Mouse (Mus musculus) embryonic facial prominence, embryonic 12.5 days (tissue): ENCODE data around the gene Rcl1. TPM values are rescaled to one million over a fixed set of nuclear protein-coding genes. Genes with fewer than 3 reads are reported as not detected.

Source experiments
- ATAC-seq: fragments of 200-750 bp; cut with Nextera tagmentation; 2 replicates; pipeline ENCODE4 v1.8.0; 2017; ENCODE audit not compliant: insufficient number of reproducible peaks, insufficient read depth, low FRiP score, low TSS enrichment
- H3K27ac ChIP-seq: fragments of 300-500 bp; sonication (generic); 2 replicates; pipeline ENCODE4 v1.5.1; 2016; ENCODE audit warnings: mild to moderate bottlenecking
- H3K27me3 ChIP-seq: fragments of 300-500 bp; sonication (generic); 2 replicates; pipeline ENCODE4 v1.6.1; 2016; ENCODE audit warnings: mild to moderate bottlenecking, moderate library complexity
- H3K36me3 ChIP-seq: fragments of 300-500 bp; sonication (generic); 2 replicates; pipeline ENCODE4 v1.6.1; 2016; ENCODE audit warnings: mild to moderate bottlenecking
- H3K4me1 ChIP-seq: fragments of 300-500 bp; sonication (generic); 2 replicates; pipeline ENCODE4 v1.6.1; 2016
- H3K4me2 ChIP-seq: fragments of 300-500 bp; sonication (generic); replicated peaks from 2 replicates; pipeline ENCODE4 v1.6.1; 2016; ENCODE audit warnings: mild to moderate bottlenecking, moderate library complexity
- H3K4me3 ChIP-seq: fragments of 300-500 bp; sonication (generic); 2 replicates; pipeline ENCODE4 v1.5.1; 2016; ENCODE audit warnings: mild to moderate bottlenecking
- H3K9ac ChIP-seq: fragments of 300-500 bp; sonication (generic); 2 replicates; pipeline ENCODE4 v1.6.1; 2016; ENCODE audit warnings: mild to moderate bottlenecking, moderate library complexity
- H3K9me3 ChIP-seq: fragments of 300-500 bp; sonication (generic); 2 replicates; pipeline ENCODE4 v1.6.1; 2016; ENCODE audit warnings: mild to moderate bottlenecking, moderate library complexity
- WGBS: fragments of 180-500 bp; shearing (Covaris S2); methylation state at CpG from one replicate; pipeline ENCODE4 v1.1.7; 2016; 5-methylcytosine and 5-hydroxymethylcytosine counted together
- microRNA counts: library from miRNA; unstranded; fragments of <30 nt; microRNA quantifications from one replicate; lab custom pipeline; 2017
- microRNA-seq: library from miRNA; unstranded; fragments of <30 nt; microRNA quantifications from one replicate; pipeline ENCODE4, GENCODE M21; 2017
- polyA plus RNA-seq: library from polyadenylated mRNA; unstranded; fragments of >200 nt; fragmentation: Nextera tagmentation; extraction: Ambion mirVana; gene quantifications from 2 replicates; pipeline ENCODE4 v1.2.1, GENCODE M21; 2016

Rcl1 gene
- polyA plus RNA-seq, 1 experiment from 2014 or later = 62.9 TPM

GRCm38 (mm10) chr19:29188879-29189278 is 87.7 kb downstream of the Rcl1 start:
- no peaks in the 10 kb centered on the region for H3K9me3 ChIP-seq
- H3K36me3 ChIP-seq = no peaks in the 10 kb centered on the region
- H3K27ac ChIP-seq = no peak overlapping the region
- no peak for ATAC-seq
- 85% methylated on average over 2 of the region's 2 CpGs for WGBS
- no peaks in the 10 kb centered on the region for H3K27me3 ChIP-seq
- H3K9ac ChIP-seq = no peak overlapping the region
- H3K4me3 ChIP-seq = no peak overlapping the region
- no peaks in the 10 kb centered on the region for H3K4me1 ChIP-seq
- no peak overlapping the region for H3K4me2 ChIP-seq

MicroRNAs within 50 kb of the gene (microRNA counts, 519-probe panel; counts per million panel counts)
- microRNA mmu-miR-101b (lab: Ali Mortazavi, UCI) = 3,183 counts per million, percentile 71 among the panel's probes with 10 or more counts

Small RNAs within 50 kb of the gene (microRNA-seq; reads per million reads assigned to microRNA genes)
- gene Mir101b = 1,963 reads per million, percentile 82 among the genes with 10 or more reads in this experiment

Other genes starting within 250 kb of the Rcl1 start
- gene Plpp6, start 137.4 kb upstream of the Rcl1 start, polyA plus RNA-seq = 7.0 and 7.7 TPM in 2 replicates
- gene 4430402I18Rik, start 133.6 kb upstream of the Rcl1 start, polyA plus RNA-seq = 0.26 and 0.76 TPM in 2 replicates
- gene Cdc37l1, start 111.0 kb upstream of the Rcl1 start, polyA plus RNA-seq = 48.3 and 50.7 TPM in 2 replicates
- gene Ak3, start 53.4 kb upstream of the Rcl1 start, polyA plus RNA-seq = 73.4 and 74.8 TPM in 2 replicates
- gene Jak2, start 150.5 kb downstream of the Rcl1 start, polyA plus RNA-seq = 14.4 and 15.7 TPM in 2 replicates
- gene Insl6, start 224.0 kb downstream of the Rcl1 start, polyA plus RNA-seq = 3.9 and 9.0 TPM in 2 replicates
- gene Rln1, start 233.3 kb downstream of the Rcl1 start, polyA plus RNA-seq = 0.45 and 0.46 TPM in 2 replicates